Mouse (Mus musculus) liver, adult 2 months (tissue): Measurements from ENCODE around the gene Stk38l. TPM values are rescaled to one million over a fixed set of nuclear protein-coding genes. Genes with fewer than 3 reads are reported as not detected.

Source experiments
- DNase-seq: peaks from one replicate; pipeline ENCODE4 v3.0.0-alpha.2; 2011; ENCODE audit warnings: low read depth, low spot score; ENCODE audit errors: extremely low read depth
- H3K27ac ChIP-seq: fragments of 200-500 bp; replicated peaks from 2 replicates; pipeline ENCODE4 v1.5.1; 2012; ENCODE audit warnings: low read depth, mild to moderate bottlenecking, control low read depth, inconsistent platforms, low read length; ENCODE audit not compliant: insufficient read depth
- H3K27me3 ChIP-seq: fragments of 200-500 bp; 2 replicates; pipeline ENCODE4 v1.6.1; 2012; ENCODE audit warnings: mild to moderate bottlenecking, moderate library complexity, low read length, inconsistent platforms; ENCODE audit not compliant: control insufficient read depth, insufficient read depth
- H3K36me3 ChIP-seq: fragments of 200-500 bp; 2 replicates; pipeline ENCODE4 v1.6.1; 2012; ENCODE audit warnings: low read length, inconsistent platforms; ENCODE audit not compliant: control insufficient read depth, insufficient read depth
- H3K4me1 ChIP-seq: fragments of 200-500 bp; 2 replicates; pipeline ENCODE4 v1.6.1; 2011; ENCODE audit warnings: low read length; ENCODE audit not compliant: control insufficient read depth, insufficient read depth
- H3K4me3 ChIP-seq: fragments of 200-500 bp; 2 replicates; pipeline ENCODE4 v1.5.1; 2011; ENCODE audit warnings: low read depth, mild to moderate bottlenecking, control low read depth, low read length, moderate library complexity; ENCODE audit not compliant: insufficient read depth
- H3K79me2 ChIP-seq: fragments of 200-500 bp; 2 replicates; pipeline ENCODE4 v1.6.1; 2012; ENCODE audit warnings: inconsistent platforms, mild to moderate bottlenecking, low read length, moderate library complexity; ENCODE audit not compliant: control insufficient read depth, insufficient read depth
- H3K9ac ChIP-seq: fragments of 200-500 bp; 2 replicates; pipeline ENCODE4 v1.6.1; 2012; ENCODE audit warnings: low read depth, mild to moderate bottlenecking, control low read depth, inconsistent platforms, low read length
- CTCF ChIP-seq: fragments of 200-500 bp; IDR thresholded peaks from 2 replicates; pipeline ENCODE4 v1.5.1; 2011; ENCODE audit warnings: low read depth, low read length, control low read depth
- POLR2A ChIP-seq: fragments of 200-500 bp; IDR thresholded peaks from 2 replicates; pipeline ENCODE4 v1.6.1; 2011; ENCODE audit warnings: low read length, control low read depth; ENCODE audit not compliant: insufficient read depth; ENCODE audit errors: extremely low read depth
- WGBS: fragments of 180-500 bp; shearing (Covaris S2); methylation state at CpG from one replicate; pipeline ENCODE4 v1.1.7; 2018; 5-methylcytosine and 5-hydroxymethylcytosine counted together
- polyA plus RNA-seq: library from polyadenylated mRNA; depleted of rRNA; stranded (reverse); fragments of >200 nt; gene quantifications from 2 replicates; pipeline ENCODE4 v1.2.3, GENCODE M21; 2012
- total RNA-seq: library from RNA; depleted of rRNA; stranded (reverse); fragments of >200 nt; gene quantifications from 2 replicates; pipeline ENCODE4 v1.2.3, GENCODE M21; 2014

Stk38l gene
- total and polyA plus RNA-seq, 2 experiments, result 3.5 to 10.4 TPM

GRCm38 (mm10) chr6:146702126-146702881 is 22.5 kb upstream of the Stk38l start:
- no peak overlapping the region for H3K4me3 ChIP-seq

DNA sequence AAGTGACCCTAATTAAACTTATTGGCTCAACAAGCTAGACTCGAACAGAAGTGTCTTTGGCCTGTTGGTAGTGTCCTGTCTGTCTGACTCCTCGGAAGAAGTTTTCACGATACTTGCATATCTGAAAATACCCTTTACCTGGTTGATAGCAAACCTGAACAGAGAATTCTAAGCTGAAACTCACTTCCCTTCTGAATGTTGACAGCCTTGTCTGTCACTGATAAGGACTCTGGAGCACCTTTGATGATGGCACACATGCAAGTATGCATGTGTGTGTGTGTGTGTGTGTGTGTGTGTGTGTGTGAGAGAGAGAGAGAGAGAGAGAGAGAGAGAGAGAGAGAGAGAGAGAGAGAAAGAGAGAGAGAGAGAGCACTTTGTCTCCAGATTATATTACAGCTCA is 21.4 kb upstream of the Stk38l start:
- no peak overlapping the region for H3K9ac ChIP-seq
- DNase-seq, result no peak
- H3K4me1 ChIP-seq, result no peaks in the 10 kb centered on the region
- no peaks in the 10 kb centered on the region for H3K79me2 ChIP-seq
- no peak overlapping the region for H3K27ac ChIP-seq
- H3K4me3 ChIP-seq, result no peak overlapping the region
- TF ChIP-seq CTCF (no peak), POLR2A (no peak)
- no peaks in the 10 kb centered on the region for H3K27me3 ChIP-seq
- 50% methylated on average over 3 of the region's 3 CpGs for WGBS
- H3K36me3 ChIP-seq, result no peaks in the 10 kb centered on the region

More at GRCm38 (mm10) chr6:146702126-146702881, 22.5 kb upstream of the Stk38l start:
- no peak for DNase-seq
- Histone ChIP-seq H3K79me2 (no peaks in the 10 kb centered on the region), H3K4me1 (no peaks in the 10 kb centered on the region), H3K9ac (no peak overlapping the region), H3K36me3 (no peaks in the 10 kb centered on the region), H3K27ac (no peak overlapping the region), H3K27me3 (no peaks in the 10 kb centered on the region)
- 56% methylated on average over 11 of the region's 11 CpGs for WGBS
- TF ChIP-seq POLR2A (no peak), CTCF (no peak)

- Histone ChIP-seq H3K27ac (no peak overlapping the region), H3K36me3 (no peaks in the 10 kb centered on the region), H3K4me1 (no peaks in the 10 kb centered on the region), H3K27me3 (no peaks in the 10 kb centered on the region), H3K79me2 (no peaks in the 10 kb centered on the region), H3K9ac (no peak overlapping the region), H3K4me3 (no peak overlapping the region)
- TF ChIP-seq POLR2A (no peak), CTCF (no peak)
- DNase-seq, result no peak
- 94% methylated on average over 1 of the region's 1 CpGs for WGBS
Measured at GRCm38 (mm10) chr6:146705631-146706030, 19.2 kb upstream of the Stk38l start.

- Histone ChIP-seq H3K79me2 (no peaks in the 10 kb centered on the region), H3K27me3 (no peaks in the 10 kb centered on the region), H3K9ac (no peak overlapping the region), H3K36me3 (no peaks in the 10 kb centered on the region), H3K4me3 (no peak overlapping the region), H3K4me1 (no peaks in the 10 kb centered on the region), H3K27ac (no peak overlapping the region)
- 81% methylated on average over 1 of the region's 1 CpGs for WGBS
- TF ChIP-seq POLR2A (no peak), CTCF (no peak)
- DNase-seq, result no peak
Measured at GRCm38 (mm10) chr6:146719606-146720005, 5.2 kb upstream of the Stk38l start.

- TF ChIP-seq CTCF (no peak), POLR2A (no peak)
- Histone ChIP-seq H3K79me2 (peaks cover 5% of the 10 kb centered on the region), H3K4me1 (peaks cover 2% of the 10 kb centered on the region; the same call in 1 of the 2 replicates), H3K36me3 (peaks cover 2% of the 10 kb centered on the region; the same call in 1 of the 2 replicates), H3K27me3 (no peaks in the 10 kb centered on the region), H3K9ac (no peak overlapping the region), H3K4me3 (no peak overlapping the region), H3K27ac (no peak overlapping the region)
- no peak for DNase-seq
- WGBS, result 94% methylated on average over 3 of the region's 3 CpGs
Measured at GRCm38 (mm10) chr6:146723805-146724204, 990 bp upstream of the Stk38l start.

DNA sequence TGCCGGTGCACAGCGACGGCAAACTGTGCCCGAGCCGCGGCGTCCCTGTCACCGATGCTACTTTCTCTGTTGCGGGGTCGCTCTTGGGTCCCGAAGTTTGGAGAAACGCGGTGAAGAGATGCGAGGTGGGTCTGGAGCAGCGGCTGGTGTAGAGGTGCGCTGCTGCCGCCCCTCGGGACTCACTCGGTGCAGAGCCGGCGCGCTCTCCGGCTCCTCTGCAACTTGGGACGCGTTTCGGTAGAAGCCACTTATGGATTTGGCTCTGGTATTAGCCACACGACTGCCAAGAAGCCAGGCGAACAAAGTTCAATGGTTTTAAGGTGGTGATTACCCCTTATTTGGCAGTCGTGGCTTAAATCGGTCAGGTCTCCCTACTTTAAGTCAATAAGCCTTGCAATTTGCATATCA is 593 bp downstream of the Stk38l start:
- peak overlapping the region; percentile 96 for H3K9ac ChIP-seq
- H3K79me2 ChIP-seq, result peaks cover 8% of the 10 kb centered on the region
- peak; percentile 93 for DNase-seq
- peak overlapping the region; percentile 81 for H3K4me3 ChIP-seq
- H3K36me3 ChIP-seq, result peaks cover 2% of the 10 kb centered on the region; the same call in 1 of the 2 replicates
- peaks cover 2% of the 10 kb centered on the region; the same call in 1 of the 2 replicates for H3K4me1 ChIP-seq
- no peaks in the 10 kb centered on the region for H3K27me3 ChIP-seq
- under 1% methylated on average over 30 of the region's 30 CpGs for WGBS
- no peak for TF ChIP-seq CTCF
- no peak for TF ChIP-seq POLR2A
- peak overlapping the region; percentile 77 for H3K27ac ChIP-seq
